Mouse (Mus musculus): ENCODE measurements around the gene Nipa2.

Nipa2 gene

DNA sequence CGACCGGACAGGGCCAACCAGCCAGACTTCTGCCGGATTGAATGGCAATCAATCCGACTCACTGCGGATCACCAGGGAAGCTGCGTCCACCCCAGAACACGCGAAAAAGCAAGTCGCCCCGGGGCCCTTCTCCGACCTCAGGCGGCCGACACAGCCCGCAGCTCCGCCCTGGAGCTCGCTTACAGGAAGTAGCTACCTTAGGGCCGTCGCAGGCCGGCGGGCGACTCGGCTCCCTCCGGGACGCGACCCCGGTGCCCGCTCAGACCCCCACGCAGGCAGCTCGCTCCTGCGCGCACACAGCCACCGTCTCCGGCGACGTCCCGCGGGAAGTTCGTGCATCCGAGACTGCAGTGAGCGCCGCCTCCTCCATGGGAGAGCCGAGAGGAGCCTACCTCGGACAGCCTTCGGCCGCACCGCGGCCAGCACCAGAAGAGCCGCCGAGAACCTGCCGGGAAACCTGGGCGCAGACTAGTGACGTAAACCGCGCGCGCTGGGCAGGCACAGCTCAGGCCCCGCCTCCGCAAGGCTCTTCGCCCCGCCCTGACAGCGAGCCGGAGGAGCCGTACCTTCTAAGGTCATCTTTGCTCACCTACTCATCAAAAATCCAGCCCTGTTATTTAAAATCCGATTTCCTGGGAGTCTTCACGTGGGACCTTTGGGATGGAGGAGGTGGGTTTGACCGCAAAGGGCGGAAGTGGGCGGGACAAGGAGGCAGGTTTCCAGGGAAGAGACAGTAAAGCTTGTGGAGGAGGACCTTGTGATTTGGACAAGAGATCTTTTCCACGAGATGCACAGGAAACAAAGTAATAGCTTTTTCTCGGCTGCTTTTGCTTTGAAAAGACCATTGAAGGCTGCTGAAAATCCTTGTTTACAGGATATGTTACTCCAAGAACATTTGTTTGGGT is at the start of gene Nipa2:
Gene Nipa2 (minus strand): TSS at position 473 of the 905 bp plus-strand sequence.
- DNase-seq: peak; percentile 92

DNA sequence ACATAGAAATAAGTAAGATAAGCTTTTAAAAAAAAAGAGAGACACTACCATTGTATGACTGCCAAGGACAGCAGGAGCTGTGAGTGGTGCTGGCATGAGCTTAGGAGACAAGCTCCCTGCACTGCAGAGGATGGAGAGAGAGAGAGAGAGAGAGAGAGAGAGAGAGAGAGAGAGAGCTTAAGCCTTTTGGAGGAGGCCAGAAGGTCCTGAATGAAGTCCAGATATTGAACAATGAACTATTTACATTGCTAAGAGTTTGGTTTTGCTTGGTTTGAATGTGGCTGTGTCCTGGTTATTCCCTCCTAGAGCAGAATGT is 48.7 kb upstream of the Nipa2 start:
- DNase-seq: no peak

DNA sequence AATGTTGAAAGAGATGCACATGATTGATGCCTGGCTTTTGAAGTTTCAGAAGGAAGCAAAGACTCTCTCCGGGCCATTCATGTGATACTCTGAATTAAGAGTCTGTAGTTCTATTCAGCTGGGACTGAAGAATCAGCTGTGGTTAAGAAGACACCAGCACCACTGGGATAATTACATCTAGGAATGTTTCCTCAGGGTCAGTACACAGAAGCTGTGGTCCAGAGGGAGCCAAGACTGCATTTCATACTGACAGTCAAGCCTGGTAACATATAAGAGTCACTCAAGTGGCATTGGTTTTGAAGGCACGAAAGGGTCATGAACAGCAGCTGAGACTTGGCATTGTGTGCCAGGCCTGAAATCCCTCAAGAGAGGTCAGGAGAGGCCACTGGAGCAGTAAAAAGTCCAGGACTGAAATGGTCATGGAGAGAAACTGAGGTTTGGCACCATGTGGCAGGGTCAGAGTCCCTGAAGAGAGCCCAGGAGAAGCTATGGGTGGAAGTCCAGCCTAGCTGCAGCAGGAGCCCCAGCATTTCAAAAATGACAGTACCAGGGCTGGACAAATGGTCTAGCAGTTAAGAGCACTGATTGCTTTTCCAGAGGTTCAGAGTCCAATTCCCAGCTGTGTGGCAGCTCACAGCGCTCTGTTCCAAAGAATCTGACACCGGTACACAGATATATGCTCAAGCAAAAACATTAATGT is 48.2 kb upstream of the Nipa2 start:
- no peak for DNase-seq

DNA sequence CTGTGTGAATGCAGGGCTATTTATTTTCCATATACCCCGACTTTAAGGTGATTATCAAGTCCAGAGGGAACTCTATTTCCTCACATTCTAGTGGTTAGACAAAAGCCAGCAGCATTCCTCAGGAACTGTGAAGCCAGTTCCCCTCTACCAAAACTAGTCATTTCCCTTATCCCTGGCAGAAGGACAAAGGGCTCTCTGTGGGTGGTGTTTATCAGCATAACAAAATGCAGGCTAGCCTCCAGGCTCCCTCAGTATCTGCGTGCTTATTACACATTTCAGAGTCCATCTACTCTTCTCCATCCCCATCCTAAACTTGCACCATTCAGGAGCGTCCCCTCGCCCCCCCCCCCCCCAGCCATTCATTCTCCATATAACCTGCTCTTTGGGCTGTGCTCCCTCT is 36.7 kb upstream of the Nipa2 start:
- no peak for DNase-seq

DNA sequence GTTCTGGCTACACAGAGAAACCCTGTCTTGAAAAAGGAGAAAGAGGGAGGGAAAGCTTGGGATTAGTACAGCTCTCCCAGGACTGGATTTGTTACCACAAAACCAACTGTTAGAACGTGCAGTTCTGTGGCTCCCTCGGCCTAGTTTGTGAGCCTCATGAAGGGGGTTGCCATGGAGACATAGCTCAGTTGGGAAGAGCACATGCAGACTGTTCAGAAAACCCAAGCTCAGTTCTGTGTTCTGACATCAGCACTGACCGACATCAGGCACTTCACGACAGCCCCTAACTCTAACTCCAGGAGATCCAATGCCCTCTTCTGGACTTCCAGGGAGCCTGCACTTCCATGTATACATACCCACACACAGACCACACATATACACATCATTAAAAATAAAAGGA is 32.7 kb upstream of the Nipa2 start:
- DNase-seq: peak; percentile 70

DNA sequence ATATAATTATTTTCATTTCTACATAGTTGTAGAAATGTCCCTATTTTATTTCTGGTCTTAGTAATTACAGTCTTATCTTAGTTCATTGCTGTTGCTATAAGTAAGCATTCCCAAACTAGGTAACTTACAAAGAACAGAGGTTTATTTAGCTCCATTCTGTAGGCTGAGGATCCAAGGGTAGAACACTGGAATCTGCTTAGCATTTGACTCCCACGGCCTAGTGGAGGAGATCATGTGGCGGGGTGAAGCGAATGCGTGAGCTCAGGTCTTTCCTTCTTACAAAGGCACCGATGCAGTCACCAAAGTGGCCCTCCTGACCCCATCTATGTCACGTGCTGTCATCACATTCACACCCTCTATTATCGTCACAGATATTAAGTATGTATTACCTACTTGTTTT is 29.6 kb upstream of the Nipa2 start:
- no peak for DNase-seq

DNA sequence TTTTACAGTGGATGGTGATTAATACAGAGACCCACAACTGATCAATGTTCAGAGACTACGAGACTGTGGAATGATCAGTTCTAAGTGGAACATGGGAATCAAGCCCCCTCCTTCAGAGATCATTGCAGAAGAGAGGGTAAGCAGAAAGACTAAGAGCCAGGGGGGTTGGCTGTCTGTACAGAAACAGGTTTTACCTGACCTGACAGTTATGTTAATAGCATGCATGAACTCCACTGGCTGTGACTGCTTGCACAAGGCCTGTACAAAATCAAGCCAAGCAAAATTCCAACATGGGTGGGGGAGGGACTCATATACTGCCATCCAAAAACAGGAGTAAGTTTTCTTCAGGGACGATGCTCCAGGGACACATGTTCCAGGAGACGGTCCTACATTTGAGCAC is 28.9 kb upstream of the Nipa2 start:
- no peak for DNase-seq

DNA sequence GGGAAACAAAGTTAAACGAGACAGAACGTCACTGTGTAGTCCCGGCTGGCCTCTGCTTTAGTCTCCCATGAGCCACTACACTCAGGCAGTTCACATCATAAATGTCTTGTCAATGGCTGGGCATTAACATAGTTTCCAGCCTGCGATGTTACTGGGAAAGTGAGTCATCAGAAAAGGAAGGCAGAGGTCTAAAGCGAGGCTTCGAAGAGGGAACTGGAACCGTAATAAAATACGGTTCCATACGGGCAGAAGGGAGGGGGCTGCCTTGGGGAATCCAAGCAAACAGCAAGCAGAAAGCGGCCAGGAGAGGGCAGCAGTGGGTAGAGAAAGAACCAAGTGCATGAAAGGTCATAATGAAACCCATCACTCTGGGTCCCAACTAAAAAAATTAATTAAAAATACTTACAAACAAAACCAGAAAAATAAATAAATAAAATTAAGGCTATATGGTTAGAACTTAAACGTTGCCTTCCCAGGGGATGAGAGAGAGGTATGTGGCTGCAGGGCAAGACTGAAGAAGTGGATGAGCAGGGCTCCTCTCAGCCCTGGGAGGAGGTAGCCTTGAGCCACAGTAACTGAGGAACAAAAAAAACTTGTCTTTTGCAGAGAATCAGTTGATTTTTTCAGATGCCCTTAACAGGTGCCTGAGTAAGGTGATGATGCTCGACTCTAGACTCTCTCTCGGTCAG is 24.4 kb upstream of the Nipa2 start:
- peak; percentile 80 for DNase-seq

DNA sequence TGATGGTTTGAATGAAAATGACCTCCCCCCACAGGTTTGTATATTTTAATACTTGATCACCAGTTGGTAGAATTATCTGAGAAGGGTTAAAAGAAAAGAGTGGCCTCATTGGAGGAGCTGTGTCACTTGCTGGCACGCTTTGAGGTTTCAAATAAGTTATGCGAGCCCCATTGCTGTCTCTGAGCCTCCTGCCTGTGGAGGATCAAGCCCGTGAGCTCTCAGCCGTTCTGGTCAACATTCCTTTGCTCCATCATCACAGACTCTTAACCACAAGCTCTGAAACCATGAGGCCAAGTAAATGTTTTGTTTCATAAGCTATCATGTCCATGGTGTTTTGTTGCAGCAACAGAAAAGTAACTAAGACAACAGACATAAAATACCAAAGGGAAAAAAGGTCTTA is 22.5 kb upstream of the Nipa2 start:
- DNase-seq: no peak

DNA sequence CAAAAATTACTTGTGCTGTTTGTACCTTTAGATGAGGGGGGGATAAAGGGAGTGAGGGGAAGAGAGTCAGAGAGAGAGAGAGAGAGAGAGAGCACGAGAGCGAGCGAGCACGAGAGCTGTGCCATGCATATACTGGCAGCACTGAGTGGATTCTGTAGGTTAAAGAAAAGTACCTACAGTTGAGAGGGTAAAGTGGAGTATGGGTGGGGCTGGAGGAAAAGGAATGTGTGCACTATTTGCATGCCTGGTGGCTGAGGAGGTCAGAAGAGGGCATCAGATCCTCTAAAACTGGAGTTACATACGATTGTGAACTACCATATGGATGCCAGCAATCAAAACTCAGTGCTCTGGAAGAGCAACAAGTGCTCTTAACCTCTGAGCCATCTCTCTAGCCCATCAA is 20.8 kb upstream of the Nipa2 start:
- no peak for DNase-seq

DNA sequence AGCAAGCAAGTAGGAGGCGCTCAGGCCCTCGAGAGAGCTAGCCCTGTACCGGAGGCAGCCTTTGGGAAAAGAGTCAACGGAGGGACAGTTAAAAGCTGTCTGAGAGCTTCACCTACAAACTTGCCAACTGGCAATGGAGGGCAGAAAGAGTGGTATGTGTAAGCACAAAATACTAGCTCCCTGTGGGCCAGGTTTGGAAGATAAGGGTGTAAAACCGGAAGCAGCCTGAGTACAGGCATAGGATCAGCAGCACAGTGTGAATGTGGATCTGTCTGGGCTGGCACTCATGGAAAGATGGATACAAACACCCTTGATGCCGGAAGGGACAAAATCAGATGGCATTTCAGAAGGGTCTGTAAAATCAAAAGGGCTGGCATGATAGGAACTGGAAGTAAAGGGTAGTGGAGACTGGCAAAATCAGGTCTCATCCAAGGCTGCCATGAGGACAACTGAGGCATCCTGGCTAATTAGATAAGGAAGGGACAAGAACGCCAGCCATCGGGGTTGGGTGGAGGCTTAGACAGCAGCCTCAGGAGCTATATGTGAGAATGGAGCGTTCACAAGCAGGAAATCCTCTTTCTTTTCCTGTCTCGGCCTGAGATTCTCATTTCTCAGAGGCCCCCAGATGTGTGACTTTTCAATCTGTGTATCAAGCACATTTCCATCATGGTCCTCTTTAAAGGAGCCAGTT is 19.9 kb upstream of the Nipa2 start:
- no peak for DNase-seq

DNA sequence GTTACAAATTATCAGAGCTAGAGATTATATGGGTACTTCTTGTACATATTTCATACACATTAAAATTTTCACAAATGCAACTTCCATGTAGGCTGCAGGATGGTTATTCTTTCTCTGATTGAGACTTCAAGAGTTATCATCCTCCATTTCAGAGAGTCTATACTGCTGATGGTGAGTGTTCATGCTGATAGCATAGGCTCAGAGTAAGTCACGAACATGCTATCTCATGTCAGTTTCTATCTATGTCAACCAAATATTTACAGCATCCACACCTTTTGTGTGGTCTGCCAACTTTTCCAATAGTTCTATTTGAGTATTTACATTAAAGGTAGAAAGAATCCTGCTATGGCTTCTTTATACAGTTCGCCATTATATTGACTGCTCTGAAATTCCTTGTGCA is 19.2 kb upstream of the Nipa2 start:
- DNase-seq: no peak

DNA sequence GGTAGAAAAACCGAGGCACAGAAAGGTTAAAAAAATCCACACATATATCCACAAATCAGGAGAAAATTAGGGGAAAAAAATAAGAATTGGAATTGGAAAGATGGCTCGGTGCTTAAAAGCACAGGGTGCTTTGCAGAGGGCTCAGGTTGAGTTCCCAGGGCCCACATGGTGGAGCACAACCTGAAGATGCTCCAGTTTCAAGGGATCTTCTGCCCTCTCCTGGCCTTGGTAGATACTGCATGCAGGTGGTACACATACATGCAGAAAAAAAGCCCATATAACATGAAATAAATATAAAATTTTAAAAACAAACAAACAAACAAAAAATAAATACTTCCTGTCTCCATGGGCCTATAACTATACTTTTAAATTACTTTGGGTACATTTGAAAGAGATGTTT is 12.2 kb upstream of the Nipa2 start:
- DNase-seq: no peak

DNA sequence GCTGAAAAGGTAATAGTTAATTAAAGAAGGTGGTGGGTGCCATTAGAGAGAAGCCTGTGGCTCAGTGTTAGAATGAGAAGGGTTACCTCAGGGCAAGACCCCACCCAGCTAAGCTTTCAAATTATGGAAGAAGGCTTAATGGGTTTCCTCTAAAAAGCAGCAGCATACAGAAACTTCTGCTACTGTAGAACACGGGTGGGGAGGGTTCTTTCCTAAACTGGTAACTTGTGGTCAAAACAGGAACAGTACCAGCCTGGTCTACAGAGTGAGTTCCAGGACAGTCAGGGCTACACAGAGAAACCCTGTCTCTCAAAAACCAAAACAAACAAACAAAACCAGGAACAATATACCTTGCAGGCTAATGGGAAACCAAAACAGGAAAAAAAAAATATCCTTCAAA is 7.1 kb upstream of the Nipa2 start:
- DNase-seq: no peak

DNA sequence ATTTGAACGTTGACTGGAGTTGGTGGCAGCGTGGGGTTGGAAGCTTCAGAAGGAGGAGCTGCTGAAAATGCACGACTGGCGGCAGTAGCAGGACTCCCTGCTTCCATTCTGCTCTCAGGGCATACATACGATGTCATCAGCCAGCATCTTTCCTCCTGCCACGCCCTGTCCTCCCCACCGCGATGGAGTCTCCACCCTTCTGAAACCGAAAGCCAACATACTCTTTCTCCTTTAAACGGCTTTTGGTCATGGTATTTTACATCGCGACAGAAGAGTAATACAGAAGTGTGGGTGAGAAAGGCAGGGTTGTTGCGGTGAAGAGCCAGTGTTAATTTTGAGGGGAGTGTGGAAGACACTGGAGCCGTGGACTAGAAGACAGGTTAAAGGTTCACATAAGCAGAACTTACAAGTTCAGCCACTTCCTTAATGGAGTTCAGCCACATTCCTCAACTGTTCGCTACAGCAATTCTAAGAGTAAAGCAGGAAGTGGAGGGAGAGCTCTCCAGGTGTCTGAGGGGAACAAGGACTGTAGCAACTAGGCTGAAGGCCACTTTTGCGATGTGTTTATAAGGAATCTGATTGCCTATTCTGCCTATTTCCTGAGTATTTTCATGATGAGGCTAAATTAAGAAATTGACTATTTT is 6.1 kb upstream of the Nipa2 start:
- no peak for DNase-seq

DNA sequence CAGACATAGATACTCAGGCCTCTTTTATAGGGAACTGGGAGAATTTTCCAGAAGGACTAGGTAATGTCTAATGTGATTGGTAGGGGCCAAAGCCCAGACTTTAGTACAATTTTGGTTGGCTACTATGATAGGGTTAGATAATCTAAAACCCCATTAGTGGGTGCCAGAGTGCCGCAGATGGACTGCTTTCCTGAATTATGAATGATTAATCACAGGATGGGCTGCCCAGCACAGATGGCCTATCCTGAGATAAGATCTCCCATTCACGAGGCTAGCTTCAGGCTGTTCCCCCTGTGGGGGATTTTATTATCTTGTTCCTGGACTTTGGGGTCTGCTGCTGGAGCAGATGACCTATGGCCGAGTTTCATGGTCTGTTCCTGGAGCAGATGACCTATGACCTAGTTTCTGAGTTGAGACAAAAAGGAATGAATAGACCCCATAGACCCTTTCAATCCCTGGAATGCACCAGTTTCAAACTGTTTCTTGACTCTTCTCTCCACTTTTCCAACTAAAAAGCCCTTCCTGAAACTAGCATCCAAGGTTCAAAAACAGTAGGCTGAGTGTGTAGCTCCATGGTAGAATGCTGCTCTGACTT is 4.7 kb upstream of the Nipa2 start:
- no peak for DNase-seq

DNA sequence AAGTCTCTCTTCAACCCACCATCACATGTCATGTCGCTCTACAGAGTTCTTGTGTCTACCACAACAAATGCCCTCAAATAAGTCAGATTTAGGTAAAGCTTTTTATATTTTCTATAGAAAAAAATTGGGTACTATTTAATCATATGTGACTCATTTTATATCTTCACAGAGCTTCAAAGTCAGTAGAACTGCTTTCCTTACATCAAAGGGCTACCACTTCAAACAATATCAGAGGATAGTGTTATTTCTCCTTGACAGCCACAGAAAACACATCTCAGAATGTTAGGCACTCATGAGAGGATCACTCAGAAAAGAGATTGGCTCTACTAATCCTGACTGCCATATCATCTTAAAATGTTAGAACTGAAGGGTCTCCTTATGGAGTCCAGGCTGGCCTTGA is 1.8 kb downstream of the Nipa2 start:
- DNase-seq: no peak

DNA sequence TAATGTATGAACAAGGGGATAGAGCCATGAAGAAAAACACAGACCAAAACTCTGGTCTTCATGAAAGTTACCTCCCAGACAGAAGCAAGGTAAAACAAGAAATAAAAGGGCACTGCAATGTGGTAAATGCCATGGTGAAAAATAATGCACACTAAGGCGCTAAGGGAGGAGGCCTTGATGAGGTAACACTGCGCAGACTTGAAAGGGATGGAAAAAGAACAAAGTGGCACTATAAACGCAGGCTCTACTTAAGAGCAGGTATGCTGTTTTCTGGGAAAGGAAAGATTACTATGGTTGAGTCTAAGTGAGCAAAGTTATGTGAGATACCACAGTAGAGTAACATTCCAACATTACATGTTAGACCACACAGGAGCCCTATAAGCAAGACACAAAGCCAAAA is 2.5 kb downstream of the Nipa2 start:
- no peak for DNase-seq

DNA sequence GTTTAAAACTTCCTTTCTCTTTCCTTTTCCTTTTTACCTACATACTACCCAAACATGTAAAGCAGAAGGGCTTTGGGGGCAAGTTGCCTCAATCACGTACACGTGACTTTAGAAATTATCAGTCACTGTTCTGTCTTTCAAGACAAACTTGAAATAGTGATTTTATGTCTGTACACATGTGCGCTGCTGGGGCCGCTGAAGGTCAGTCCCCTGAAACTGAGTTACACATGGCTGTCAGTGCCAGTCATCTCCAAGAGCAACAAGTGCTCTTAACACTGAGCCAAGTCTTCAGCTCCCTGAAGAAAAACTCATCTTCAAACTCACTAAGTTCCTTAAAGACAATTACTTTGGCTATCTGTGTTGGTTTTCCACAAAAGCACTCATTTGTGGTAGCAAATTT is 4.4 kb downstream of the Nipa2 start:
- no peak for DNase-seq

DNA sequence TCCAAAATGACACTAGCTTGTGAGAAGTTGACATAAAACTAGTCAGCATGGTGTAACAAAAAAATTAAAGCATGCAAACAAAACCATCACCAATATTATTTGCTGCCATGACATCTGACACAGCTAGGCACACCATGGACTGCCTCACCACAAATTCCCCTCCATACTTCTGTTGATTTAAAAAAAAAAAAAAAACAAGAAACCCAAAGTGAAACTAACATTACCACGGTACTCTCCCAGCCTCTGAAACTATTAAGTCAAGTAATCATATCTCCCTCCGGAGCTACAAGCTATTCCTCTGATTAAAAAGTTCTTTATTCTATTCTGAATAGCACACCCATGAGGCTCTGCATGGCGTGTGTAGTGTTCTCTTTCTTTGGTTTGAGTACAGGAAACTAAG is 5.1 kb downstream of the Nipa2 start:
- no peak for DNase-seq

DNA sequence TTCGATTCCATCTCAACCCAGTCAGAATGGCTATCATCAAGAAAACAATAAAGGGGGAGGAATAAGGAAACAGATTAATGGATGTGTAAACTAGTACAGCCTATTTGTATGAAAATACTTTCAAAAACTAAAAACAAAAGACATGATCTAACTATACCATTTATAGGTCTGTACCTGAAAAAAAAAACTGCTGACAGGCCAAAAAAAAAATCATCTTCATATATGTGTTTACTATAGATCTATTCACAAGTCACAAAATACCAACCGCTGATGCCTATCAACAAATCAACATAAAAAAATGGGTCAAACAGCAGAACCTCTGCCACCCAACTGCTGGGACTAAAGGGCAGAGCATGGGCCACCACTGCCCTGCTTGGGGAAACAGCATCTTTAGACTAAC is 6.2 kb downstream of the Nipa2 start:
- DNase-seq: no peak

DNA sequence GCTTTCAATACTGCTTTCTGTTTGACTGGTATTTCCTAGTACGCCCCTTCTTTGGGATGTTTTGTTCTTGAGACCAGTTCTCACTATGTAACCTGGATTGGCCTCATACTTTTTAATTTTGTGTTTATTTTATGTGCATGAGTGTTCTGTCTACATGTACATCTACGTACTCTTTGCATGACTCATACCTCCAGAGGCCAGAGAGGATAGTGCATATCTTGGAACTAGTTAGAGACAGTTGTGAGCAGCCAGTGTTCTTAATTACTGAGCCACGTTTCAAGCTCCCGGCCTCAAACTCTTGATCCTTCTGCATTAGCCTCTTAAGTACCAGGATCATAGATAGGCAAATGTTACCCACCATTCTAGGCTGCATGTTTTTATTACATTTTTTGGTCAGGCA is 23.9 kb downstream of the Nipa2 start:
- DNase-seq: no peak

DNA sequence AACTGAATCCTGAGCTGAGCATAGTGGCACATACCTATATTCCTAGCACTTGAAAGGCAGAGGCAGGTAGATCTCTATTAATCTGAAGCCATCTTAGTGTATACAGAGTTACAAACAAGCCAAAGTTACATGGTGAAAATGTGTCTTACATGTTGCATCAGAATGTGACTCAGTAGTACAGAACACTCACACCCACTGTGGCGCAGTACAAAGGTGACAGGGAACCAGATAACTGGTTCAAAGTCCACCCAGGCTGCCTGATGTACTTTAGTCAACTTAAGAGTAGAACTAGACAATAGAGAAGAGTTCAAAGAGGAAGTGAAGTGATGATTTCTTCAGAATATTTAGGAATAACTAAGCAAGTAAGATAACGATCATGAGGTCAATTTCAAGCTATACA is 27.3 kb downstream of the Nipa2 start:
- no peak for DNase-seq

All from layer of hippocampus, adult 9-11 months (tissue).